Mouse (Mus musculus) retina, postnatal 1 day (tissue): Measurements from ENCODE around the gene Nes.

Source experiments
- DNase-seq: peaks from one replicate; pipeline ENCODE4 v3.0.0-alpha.2; 2012

The Nes gene

GRCm38 (mm10) chr3:87983627-87984026, 12.7 kb downstream of the Nes start:
- no peak for DNase-seq

DNA sequence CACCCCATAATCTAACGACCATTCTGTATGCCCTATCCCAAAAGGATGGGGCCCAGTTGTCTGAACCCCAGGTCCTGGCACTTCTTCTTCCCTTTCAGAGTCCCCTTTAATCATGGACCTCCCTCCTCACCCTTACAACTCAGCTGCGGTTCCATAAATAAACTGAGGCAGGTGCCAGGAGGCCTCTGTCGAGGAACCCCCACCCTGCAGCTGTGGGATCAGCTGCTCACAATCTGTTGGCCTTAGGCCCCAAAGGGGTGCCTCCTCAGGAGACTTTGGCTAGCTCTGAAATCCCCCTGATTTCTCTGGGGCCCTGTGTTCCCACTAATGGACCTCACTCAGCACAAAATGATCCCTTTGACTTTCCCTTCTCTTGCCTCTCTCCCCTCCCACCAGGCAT, 13.2 kb downstream of the Nes start:
- DNase-seq = no peak

DNA sequence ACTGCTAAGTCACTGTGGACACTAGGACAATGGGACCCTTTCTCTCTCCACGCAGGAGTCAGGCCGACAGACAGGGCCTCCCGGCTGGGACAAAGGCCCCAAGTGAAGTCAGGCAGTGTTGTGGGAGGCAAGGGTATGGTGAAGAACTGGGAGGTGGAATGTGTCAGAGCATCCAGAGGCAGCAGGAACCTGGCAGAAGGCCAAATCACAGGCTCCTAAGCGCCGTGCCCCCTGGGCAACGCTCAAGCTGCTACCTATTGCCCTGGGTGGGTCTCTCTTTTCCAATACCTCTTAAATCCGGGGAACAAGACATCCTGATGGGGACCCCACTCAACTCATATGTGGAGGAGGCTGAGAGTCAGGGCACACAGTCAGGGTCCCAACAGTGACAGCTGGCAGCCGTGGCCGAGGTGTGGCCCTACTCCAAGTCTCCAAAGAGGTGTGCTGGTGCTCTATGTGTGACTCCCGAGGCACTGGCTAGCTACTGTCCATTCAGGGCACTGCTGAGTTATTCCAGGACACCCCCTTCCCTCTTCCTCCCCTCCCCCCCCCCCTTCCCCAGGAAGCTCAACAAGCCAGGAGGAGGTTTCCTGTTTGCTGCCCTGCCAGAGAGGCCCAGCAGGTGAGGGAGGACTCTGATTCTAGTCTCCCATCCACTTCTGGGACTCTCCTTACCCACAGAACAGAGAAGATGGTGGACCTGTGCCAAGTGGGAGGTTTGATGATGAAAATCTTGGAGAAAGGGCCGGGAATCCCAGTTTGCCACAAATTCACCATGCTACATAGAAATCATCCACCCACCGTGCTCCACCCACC, 14.8 kb downstream of the Nes start:
- DNase-seq = peak; percentile 68

DNA sequence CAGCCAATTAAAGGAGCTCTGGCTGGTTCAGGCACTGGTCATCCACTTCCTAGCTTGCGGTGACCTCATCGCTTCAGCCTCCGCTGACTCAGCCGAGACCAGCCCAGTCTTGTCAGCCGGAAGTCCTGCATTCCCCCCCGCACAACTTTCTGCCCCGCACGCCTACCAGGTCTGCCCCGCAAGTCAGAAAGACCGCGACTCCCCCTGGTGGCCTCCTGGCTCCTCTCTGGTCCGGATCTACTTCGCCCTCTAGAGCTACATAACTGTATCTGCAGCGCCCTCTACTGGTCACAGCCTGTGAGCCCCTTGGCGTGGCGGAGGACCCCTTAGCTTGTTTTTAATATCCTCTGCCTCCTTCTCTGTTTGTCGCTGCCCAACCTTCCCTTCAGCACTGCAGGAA, 16.0 kb downstream of the Nes start:
- DNase-seq = peak; percentile 98

DNA sequence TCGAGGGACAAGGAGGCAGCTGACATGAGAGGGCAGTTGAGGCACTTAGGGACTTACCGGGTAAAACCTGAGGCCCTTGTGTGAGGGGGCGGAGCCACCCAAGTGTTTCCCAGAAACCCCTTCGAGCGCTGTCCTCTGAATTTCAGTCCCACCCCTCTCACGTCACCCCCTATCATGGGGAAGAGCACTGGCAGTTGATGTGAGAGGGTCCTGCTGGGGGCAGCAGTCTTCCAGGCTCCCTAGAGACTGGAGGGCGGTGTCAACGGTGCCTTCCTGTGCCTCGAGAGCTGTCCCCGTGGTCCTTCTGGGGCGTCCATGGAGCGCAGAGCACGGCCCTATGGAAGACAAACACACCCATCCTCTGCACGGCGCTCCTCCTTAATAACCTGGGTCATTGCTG, 16.8 kb downstream of the Nes start:
- DNase-seq = peak; percentile 94

DNA sequence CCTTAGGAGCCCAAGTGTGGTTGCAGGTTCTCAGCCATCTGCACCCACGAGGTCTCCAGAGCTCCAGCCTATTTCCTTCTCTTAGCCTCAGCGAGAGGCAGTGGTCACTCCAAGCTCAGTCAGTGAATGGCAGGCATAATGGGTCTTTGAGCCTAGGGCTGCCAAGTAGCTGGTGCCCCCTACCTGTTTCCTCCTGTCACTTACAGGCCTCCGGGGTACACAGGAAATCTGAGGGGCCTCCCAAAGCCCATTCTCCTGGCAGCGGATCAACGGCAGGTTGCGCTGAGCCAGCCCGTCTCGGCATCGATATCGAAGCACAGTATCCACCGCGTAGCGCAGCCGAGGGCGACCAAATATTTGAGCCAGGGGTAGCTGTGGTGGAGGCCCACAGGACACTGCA, 17.2 kb downstream of the Nes start:
- DNase-seq = no peak

DNA sequence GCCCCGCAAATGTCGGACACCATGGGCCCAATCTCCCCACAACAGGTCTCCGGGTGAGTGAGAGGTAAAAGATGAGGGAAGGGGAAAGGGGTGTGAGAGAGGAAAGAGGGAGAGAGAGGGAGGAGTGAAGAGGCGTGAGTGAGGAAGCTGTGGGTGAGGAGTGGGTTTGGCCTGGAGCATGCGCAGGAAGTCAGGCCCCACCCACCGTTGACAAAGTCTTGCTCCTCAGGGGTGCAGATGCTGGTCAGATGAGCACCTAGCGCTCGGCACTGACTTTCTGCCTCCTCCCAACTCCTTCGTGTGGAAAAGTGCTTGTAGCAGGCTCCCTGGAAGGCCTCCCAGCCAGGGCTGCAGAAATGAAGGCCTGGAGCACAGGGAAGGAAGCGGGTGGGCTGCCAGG, 19.1 kb downstream of the Nes start:
- no peak for DNase-seq

DNA sequence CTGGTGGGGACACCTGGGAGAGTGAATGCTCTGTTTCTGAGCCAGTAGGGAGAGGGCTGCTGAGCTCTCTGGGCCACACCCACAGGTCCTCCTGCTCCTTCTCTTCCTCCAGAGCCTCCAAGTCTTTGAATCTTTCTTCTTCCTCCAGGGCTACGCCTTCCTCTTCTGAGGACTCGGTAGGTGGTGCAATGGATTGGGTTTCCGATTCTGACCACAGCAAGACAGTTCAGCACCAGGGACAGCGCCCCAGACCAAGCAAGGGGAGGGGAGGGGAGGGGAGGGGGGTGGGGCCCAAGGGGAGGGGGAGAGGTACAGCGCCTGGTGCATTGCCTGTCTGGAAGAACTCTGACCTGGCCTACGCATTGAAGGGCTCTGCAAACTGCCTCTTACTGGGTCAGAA, 22.6 kb downstream of the Nes start:
- peak; percentile 70 for DNase-seq

GRCm38 (mm10) chr3:87995331-87995730, 24.5 kb downstream of the Nes start:
- no peak for DNase-seq

GRCm38 (mm10) chr3:87996401-87996800, 25.5 kb downstream of the Nes start:
- no peak for DNase-seq

DNA sequence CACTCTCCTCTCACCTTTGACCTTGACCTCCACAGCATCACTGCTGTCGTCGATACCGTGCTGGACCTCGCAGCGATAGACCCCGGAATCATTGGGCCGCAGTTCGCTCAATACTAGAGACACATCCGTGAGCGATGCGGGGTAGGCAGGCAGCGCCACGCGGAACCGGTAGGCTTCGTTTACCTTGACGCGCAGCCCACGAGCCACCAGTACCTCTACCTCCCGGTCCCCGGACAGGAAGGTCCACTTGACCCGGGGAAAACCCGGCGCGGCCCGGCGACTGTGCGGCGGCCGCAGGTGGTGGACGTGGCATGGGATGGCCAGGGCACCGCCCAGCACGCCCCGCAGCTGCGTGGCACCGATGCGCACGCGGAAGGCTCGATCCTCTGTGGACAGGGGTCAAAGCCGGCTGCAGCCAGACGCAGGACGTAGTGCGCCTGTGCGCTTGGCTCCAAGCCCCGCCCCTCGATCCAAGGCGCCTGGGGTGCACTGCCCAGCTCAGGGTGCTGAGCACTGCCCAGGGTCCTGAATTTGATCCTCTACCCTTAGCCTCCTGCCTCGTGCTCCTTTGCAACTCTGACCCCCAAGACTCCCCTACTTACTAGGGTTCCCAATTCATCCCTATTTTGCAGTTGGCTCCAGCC, 26.2 kb downstream of the Nes start:
- DNase-seq = peak; percentile 56

GRCm38 (mm10) chr3:87998747-87999146, 27.9 kb downstream of the Nes start:
- DNase-seq = no peak

GRCm38 (mm10) chr3:87999243-87999895, 28.5 kb downstream of the Nes start:
- no peak for DNase-seq

DNA sequence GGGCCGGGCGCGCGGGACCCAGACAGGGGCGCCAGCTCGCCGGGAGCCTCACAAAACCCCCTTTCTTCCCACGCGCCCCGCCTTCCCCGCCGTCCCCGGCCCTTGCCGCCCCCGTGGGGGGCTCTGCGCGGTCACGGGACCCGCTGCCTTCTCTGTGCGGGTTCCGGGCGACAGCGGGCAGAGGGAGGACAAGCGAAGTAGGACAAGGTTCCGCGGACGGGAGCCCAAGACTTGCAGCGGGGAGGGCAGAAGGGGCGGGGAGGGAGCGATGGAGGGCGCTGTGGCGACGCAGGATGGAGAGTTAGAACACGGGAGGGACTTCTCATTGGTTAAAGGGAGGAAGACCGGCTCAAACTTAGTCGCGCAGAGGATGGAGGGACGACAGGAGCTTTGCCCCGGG, 29.3 kb downstream of the Nes start, which contains the start of gene Bcan:
Gene Bcan (minus strand): TSS at position 50 of the 400 bp plus-strand sequence.
- peak; percentile 64 for DNase-seq

DNA sequence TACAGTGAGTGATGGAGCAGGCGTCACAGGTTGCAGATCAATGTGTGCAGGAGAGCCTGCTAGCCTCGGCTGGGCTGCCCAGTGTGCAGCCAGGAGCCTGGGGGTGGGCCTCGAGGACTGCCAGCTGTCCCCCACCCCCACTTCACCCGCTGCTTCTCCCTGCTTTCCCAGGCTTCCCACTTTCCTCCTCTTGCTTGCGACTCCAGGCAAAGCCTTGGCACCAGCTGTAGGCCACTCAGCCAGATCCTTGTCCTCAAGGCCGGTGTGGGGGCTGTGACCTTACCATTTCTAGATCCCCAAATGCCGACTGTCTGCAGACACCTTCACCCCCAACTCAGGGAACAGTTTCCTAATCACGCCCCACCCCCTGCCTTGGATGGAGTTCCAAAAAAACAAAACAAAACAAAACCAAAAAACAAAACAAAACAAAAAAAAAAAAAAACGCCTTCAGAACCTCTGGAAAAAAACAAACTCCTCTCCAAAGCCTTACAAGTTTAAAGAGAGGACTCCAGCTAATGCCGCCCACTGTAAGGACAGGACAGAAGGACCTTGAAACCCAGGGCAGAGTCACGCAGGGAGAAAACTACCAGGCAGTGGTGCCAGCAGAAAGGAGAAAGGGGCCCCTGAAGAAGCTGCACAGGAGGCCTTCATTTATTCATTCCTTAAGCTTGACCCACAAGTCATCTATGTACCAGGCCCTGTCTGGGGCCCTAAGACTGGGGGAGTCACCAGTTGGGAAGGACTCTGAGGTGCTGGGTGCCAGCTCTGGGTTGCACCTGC, 30.1 kb downstream of the Nes start:
- no peak for DNase-seq

GRCm38 (mm10) chr3:88002291-88002976, 31.6 kb downstream of the Nes start:
- DNase-seq = peak; percentile 36

- DNase-seq = peak; percentile 37
These were observed 35.2 kb downstream of the Nes start for GRCm38 (mm10) chr3:88005822-88006786.

GRCm38 (mm10) chr3:88010634-88011265, 39.9 kb downstream of the Nes start:
- peak; percentile 57 for DNase-seq

DNA sequence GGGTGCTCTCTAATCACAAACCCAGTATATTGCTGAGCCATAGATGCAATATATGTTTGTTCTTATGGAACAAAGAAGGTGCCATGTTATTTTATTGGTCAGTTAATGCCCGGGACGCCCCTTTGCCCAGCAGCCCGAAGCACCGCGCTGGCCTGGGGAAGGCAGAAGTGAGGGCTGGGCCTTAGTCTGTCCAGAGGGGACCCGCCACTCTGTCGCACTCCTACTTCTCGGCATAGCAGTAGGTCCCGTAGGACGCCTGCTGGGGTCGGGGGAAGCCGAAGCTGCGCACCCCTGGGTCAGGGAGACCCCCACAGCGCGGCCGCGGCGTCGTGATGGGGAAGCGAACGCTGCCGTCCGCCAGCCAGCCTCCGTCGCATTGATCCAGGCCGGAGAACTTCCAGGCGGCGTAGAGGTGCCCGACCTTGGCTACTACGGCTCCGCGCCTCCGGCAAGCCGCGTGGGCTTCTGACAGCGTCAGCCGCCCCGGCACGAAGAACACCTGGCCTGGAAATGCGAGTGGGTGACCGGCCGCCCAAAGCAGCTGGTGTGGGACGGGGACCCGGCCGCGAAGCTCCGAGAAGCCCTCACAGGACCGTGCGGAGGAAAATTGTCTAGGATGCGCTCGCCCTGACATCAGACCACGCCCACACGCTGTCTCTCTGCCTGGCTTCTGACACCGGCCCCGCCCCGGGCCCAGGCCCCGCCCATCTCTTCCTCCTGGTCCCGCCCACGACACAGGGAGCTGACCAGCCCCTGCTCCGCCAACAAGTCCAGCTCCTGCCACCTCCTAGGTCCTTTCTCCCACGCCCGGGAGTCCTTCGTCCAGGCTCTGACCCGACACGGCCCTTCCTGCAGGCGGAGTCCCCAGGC, 51.7 kb downstream of the Nes start:
- peak; percentile 93 for DNase-seq
